Mouse (Mus musculus) forebrain, embryonic 13.5 days (tissue): Measurements from ENCODE around the gene Epb41. TPM values are rescaled to one million over a fixed set of nuclear protein-coding genes. Genes with fewer than 3 reads are reported as not detected.

Experiments used
- ATAC-seq: fragments of 200-750 bp; cut with Nextera tagmentation; 2 replicates; pipeline ENCODE4 v1.8.0; 2017
- H3K27ac ChIP-seq: fragments of 300-500 bp; sonication (generic); 2 replicates; pipeline ENCODE4 v1.5.1; 2015; ENCODE audit warnings: inconsistent platforms, mild to moderate bottlenecking, moderate library complexity
- H3K27me3 ChIP-seq: fragments of 300-500 bp; sonication (generic); 2 replicates; pipeline ENCODE4 v1.6.1; 2015; ENCODE audit warnings: mild to moderate bottlenecking, inconsistent platforms
- H3K36me3 ChIP-seq: fragments of 300-500 bp; sonication (generic); 2 replicates; pipeline ENCODE4 v1.6.1; 2015; ENCODE audit warnings: mild to moderate bottlenecking, inconsistent platforms; ENCODE audit not compliant: poor library complexity, severe bottlenecking
- H3K4me1 ChIP-seq: fragments of 300-500 bp; sonication (generic); 2 replicates; pipeline ENCODE4 v1.6.1; 2015; ENCODE audit warnings: inconsistent platforms
- H3K4me2 ChIP-seq: fragments of 300-500 bp; sonication (generic); 2 replicates; pipeline ENCODE4 v1.6.1; 2015; ENCODE audit warnings: inconsistent platforms, mild to moderate bottlenecking, moderate library complexity
- H3K4me3 ChIP-seq: fragments of 300-500 bp; sonication (generic); 2 replicates; pipeline ENCODE4 v1.5.1; 2015; ENCODE audit warnings: mild to moderate bottlenecking, inconsistent platforms
- H3K9ac ChIP-seq: fragments of 300-500 bp; sonication (generic); 2 replicates; pipeline ENCODE4 v1.6.1; 2015; ENCODE audit warnings: mild to moderate bottlenecking, inconsistent platforms
- H3K9me3 ChIP-seq: fragments of 300-500 bp; sonication (generic); replicated peaks from 2 replicates; pipeline ENCODE4 v1.6.1; 2016; ENCODE audit warnings: inconsistent platforms
- WGBS: fragments of 180-500 bp; shearing (Covaris S2); methylation state at CpG from one replicate; pipeline ENCODE4 v1.1.7; 2015; 5-methylcytosine and 5-hydroxymethylcytosine counted together
- polyA plus RNA-seq: library from polyadenylated mRNA; unstranded; fragments of >200 nt; fragmentation: Nextera tagmentation; extraction: Ambion mirVana; gene quantifications from 2 replicates; pipeline ENCODE4 v1.2.1, GENCODE M21; 2015

Epb41 gene
- polyA plus RNA-seq, 1 experiment from 2014 or later = 75.0 TPM

DNA sequence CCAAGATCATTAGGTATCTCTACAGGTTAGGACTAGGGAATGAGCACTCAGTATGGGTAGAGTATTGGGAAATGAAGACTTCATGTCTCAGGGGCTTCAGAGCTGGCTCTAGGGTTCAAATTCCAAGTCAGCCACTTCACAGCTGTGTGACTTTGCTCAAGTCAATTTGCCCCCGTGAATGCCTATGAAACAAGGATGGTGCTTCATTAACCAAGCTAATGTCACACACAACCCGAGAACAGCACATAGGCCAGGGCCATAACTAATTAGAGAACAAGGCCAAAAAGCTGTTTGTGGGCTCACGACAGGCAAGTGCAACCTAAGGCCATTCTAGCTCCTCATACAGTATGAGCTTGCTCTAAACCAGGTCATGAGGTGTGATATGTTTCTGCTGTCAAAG lies 3.0 kb downstream of the Epb41 start:
- H3K9ac ChIP-seq = no peak overlapping the region
- peaks cover 76% of the 10 kb centered on the region for H3K27me3 ChIP-seq
- H3K4me2 ChIP-seq = no peak overlapping the region
- no peak for ATAC-seq
- 80% methylated on average over 3 of the region's 3 CpGs for WGBS
- peaks cover 27% of the 10 kb centered on the region for H3K4me1 ChIP-seq
- H3K36me3 ChIP-seq = no peaks in the 10 kb centered on the region
- no peak overlapping the region for H3K27ac ChIP-seq
- H3K9me3 ChIP-seq = no peaks in the 10 kb centered on the region
- H3K4me3 ChIP-seq = no peak overlapping the region

DNA sequence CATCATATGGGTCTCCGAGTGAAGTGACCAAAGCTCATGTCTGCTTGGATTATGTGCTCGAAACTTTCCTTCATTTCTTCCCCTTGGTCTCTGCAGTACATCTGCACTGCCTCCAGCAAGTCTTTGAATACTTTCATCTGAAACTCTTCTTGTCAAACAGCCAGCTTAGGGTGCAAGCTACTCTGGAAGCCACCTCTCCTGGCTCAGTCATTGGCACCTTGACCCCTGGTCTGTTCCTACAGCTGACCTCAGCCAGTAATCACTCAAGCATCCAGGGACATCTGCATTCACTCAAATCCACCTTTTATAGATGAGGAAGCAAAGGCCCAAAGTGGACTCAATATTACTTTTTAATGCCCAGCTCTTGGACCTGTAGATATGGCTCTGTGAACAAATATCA lies 3.4 kb downstream of the Epb41 start:
- WGBS = 96% methylated on average over 2 of the region's 2 CpGs
- Histone ChIP-seq H3K27ac (no peak overlapping the region), H3K9me3 (no peaks in the 10 kb centered on the region), H3K4me1 (peaks cover 22% of the 10 kb centered on the region), H3K27me3 (peaks cover 74% of the 10 kb centered on the region), H3K4me2 (no peak overlapping the region), H3K4me3 (no peak overlapping the region), H3K36me3 (no peaks in the 10 kb centered on the region), H3K9ac (no peak overlapping the region)
- no peak for ATAC-seq

DNA sequence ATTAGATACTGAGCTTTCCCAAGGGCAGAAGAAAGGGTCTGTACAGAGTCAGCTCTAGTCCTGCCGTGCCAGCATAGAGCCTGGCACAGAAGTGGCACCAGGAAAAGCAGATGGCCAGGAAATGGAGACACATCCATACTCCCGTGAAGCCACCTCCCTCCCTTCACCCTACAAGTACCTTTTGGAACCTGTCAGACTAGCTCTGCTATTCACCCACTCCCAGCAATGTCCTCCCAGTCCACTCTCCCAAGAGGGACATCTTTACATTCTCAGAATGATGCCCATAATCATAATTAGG lies 7.2 kb downstream of the Epb41 start:
- H3K4me3 ChIP-seq = no peak overlapping the region
- no peak for ATAC-seq
- 75% methylated on average over 2 of the region's 2 CpGs for WGBS
- no peak overlapping the region for H3K4me2 ChIP-seq
- peaks cover 48% of the 10 kb centered on the region for H3K27me3 ChIP-seq
- H3K27ac ChIP-seq = no peak overlapping the region
- H3K9ac ChIP-seq = no peak overlapping the region
- H3K4me1 ChIP-seq = peaks cover 9% of the 10 kb centered on the region; the same call in 1 of the 2 replicates
- no peaks in the 10 kb centered on the region for H3K36me3 ChIP-seq
- no peaks in the 10 kb centered on the region for H3K9me3 ChIP-seq

DNA sequence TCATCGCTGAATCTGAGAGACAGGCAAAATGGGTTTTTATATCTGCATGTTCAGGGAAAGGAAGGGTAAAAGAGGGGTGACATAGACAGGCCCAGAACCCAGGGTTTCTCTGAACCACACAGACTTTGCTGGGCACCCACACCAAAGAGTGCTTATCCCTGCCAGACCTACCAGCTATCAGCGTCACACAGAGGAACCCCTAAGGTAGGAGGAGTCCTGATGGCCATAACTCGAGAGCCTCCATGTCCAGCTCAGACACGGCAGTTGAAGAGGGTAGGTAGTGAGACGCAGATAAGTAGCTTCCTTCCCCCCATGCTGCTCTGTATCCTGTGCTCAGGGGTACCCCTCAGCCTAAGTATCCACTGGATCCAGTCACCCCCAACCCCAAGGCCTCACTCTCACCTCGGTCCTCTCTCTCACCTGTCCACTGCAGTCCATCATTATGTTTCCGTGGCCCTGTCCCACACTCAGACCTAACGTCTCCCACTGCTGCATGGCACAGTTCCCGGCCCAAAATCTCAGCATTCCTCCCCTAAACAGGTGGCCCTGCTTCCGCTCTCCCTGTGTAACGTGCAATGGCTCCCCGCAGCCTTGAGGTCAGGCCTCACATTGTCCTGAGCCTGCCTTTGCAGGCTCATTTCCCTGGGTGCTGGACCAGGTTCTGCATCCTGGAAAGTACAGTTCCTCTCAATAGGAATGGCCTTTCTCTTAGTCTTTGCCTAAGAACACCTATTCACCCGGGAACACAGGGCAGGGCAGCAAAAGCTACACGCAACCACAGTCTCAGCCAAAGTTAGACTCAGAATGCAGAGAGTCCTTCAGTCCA lies 7.8 kb downstream of the Epb41 start:
- 90% methylated on average over 14 of the region's 14 CpGs for WGBS
- Histone ChIP-seq H3K9ac (no peak overlapping the region), H3K27me3 (peaks cover 43% of the 10 kb centered on the region), H3K4me3 (no peak overlapping the region), H3K9me3 (no peaks in the 10 kb centered on the region), H3K27ac (no peak overlapping the region), H3K36me3 (no peaks in the 10 kb centered on the region), H3K4me1 (peaks cover 9% of the 10 kb centered on the region; the same call in 1 of the 2 replicates), H3K4me2 (no peak overlapping the region)
- ATAC-seq = no peak

DNA sequence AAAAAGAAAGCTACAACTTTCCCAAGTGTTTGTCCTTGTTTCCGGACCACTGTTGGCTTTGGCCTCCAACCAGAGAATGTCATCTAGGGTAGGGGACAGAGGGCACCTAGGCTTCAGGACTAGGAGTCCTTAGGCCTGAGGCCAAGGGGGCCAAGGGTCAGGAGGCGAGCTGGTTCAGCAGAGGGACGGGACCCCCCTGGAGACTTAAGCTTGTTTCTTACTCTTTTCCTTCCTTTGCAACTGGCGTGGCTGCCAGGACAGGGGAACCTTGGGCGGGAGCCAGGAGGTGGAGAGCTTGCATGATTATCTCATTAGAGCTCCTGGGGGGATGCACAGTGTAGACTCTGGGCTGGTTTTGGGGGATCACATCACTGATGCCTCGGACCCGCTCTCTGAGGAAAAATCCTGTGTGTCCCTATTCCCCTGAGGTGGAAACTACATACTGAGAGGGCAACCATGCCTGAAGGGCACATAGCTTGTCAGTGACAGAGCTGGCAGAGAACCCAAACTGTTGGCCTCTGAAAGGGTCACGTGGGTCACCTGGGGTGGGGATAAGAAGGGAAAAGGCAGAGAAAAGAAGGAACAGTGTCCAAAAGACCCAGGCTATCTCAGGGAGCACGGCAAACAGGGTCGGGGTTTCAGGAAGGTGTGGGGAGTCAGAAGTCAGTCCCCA lies 8.9 kb downstream of the Epb41 start:
- Histone ChIP-seq H3K27me3 (peaks cover 32% of the 10 kb centered on the region), H3K9ac (no peak overlapping the region), H3K36me3 (no peaks in the 10 kb centered on the region), H3K4me2 (no peak overlapping the region), H3K27ac (no peak overlapping the region), H3K4me3 (no peak overlapping the region), H3K4me1 (peaks cover 9% of the 10 kb centered on the region; the same call in 1 of the 2 replicates), H3K9me3 (no peaks in the 10 kb centered on the region)
- no peak for ATAC-seq
- 53% methylated on average over 10 of the region's 10 CpGs for WGBS

DNA sequence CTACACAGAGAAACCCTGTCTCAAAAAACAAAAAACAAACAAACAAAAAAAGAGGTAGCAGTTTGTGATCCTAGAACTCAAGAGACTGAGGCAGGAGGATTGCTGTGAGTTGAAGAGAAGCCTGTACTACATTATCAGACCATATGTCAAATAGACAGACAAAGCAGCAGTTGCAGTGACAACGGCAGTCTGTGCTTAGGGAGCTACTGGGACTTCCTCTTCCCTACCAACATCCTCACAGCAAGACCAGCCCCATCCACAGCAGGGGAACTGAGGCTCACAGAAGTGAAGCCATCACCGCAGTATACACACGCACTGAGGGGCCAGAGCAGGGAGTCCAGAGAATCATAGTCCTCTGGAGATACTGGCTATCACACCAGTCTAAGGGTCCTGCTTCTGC lies 9.5 kb downstream of the Epb41 start:
- WGBS = 85% methylated on average over 3 of the region's 3 CpGs
- H3K9ac ChIP-seq = no peak overlapping the region

DNA sequence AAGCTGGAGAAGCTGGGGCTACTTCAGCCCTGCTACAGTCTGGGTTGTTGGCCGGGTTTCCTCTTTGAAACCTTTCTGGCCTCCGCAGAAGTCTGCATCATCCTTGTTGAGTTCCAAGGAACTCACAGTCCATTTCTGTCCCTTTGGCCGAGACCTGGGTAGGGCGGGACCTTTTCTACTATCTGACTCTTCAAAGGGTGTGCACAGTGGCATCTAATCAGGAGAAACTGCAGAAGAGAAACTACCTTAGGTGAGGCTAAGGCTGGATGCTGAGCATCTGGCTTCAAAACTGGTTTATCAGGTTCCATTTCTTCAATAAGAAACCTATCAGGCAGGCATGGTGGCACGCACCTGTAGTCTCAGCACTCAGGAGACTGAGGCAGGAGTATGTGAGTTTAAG lies 10.6 kb downstream of the Epb41 start:
- Histone ChIP-seq H3K36me3 (no peaks in the 10 kb centered on the region), H3K9ac (no peak overlapping the region), H3K9me3 (no peaks in the 10 kb centered on the region), H3K4me3 (no peak overlapping the region), H3K27me3 (peaks cover 26% of the 10 kb centered on the region), H3K27ac (no peak overlapping the region), H3K4me2 (no peak overlapping the region), H3K4me1 (peaks cover 9% of the 10 kb centered on the region; the same call in 1 of the 2 replicates)
- WGBS = 90% methylated on average over 5 of the region's 5 CpGs
- no peak for ATAC-seq

More for the DNA sequence above, 9.5 kb downstream of the Epb41 start:
- Histone ChIP-seq H3K27ac (no peak overlapping the region), H3K9me3 (no peaks in the 10 kb centered on the region), H3K4me3 (no peak overlapping the region), H3K4me1 (peaks cover 9% of the 10 kb centered on the region; the same call in 1 of the 2 replicates), H3K4me2 (no peak overlapping the region), H3K36me3 (no peaks in the 10 kb centered on the region), H3K27me3 (peaks cover 27% of the 10 kb centered on the region)
- ATAC-seq = no peak

DNA sequence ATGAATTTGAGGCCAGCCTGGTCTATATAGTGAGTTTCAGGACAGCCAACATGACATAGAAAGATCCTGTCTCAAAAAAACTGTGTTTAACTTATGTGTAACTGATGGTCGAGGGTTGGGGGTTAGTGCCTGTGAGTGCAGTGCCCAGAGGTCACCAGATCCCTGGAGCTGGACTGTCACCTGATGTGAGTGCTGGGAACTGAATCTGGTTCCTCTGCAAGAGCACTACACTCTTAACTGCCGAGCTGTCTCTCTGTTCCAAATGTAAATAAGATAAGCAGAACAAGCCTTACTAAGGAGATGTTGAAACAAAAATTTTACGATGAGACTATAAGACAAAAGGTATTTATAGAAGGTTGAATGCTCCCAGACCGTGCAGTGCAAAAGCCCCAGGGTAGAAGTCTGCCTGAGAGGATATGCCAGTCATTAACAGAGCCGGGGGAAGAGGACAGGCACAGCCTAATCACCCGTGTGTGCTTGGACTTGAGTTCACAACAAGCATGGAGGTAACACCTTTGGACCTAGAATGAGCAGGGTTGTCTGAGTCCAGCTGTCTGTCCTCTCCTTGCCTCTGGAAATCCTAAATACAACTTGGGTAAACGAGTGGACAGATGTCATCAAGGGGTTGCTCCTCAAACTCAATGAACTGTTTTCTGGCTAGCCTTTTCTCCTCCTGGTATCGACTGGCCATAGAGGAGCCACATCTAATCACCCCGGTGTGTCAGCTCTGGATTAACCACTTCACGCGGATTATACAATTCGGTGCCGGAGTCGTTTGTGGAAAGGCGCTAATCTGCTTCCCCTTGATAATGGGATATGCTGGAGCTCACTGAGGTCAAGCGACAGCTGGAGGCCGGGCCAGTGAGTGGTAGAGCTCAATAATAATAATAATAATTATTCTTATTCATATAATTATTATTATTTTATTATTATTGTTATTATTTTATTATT lies 11.9 kb downstream of the Epb41 start:
- Histone ChIP-seq H3K9me3 (no peaks in the 10 kb centered on the region), H3K27ac (no peak overlapping the region), H3K9ac (no peak overlapping the region), H3K4me2 (no peak overlapping the region), H3K4me1 (peaks cover 9% of the 10 kb centered on the region; the same call in 1 of the 2 replicates), H3K27me3 (peaks cover 22% of the 10 kb centered on the region), H3K36me3 (no peaks in the 10 kb centered on the region), H3K4me3 (no peak overlapping the region)
- ATAC-seq = no peak
- WGBS = 72% methylated on average over 17 of the region's 17 CpGs

DNA sequence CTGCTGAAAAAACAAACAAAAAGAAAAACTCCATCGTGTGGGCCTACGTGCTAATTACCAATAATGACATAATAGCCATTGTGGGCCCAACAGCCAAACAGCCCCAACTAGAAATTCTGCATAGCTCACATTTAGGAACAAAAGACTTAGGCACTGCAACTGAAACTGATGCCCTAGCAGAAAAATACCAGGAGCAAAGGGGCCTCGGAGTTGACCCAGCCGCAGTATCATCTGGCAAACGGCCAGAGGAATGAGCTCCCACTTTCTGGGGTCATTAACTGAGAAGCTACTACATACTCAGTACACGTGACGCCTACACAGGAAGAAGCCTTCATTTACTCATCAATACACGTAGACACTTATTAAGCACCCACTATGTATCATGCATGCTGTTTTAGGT lies 12.8 kb downstream of the Epb41 start:
- Histone ChIP-seq H3K9ac (no peak overlapping the region), H3K27ac (no peak overlapping the region), H3K27me3 (peaks cover 20% of the 10 kb centered on the region), H3K9me3 (no peaks in the 10 kb centered on the region), H3K4me2 (no peak overlapping the region), H3K36me3 (no peaks in the 10 kb centered on the region), H3K4me3 (no peak overlapping the region), H3K4me1 (peaks cover 9% of the 10 kb centered on the region; the same call in 1 of the 2 replicates)
- no peak for ATAC-seq
- WGBS = 64% methylated on average over 8 of the region's 8 CpGs

DNA sequence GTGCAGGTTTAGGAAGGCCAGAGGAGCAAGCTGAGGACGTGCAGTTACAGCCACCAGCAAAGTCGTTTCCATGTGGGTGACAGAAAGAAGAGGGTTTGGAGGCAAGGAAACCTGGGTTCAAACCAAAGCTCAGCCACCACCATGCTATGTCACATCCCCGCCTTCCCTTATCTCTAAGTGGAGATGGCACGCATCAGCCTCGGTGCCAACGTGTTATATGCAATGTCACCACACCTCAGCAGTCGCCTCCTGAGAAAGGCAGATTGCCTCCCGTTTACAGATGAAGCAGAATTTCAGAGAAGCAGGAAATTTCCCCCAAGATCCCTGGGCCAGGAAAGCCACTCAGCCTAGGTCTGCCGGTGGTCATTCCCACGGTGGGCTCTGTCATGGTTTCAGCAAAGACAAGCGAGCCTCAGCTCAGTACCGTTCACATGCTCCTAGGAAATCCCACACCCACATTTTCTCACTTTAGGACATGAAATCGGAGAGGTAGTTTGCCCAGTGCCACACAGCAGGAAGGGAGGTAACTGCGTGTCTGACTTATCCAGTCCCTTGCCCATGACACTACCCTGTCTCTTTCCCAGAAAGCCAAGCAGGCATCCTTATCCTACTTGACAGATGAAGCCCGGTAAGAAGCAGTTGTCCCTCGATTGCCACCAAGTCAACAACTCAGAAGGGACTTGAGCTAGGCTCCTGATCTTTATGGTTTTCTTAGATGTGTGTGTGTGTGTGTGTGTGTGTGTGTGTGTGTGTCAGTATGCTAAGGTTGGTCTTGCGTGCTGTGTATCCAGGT lies 14.9 kb downstream of the Epb41 start:
- Histone ChIP-seq H3K4me1 (no peaks in the 10 kb centered on the region), H3K9ac (no peak overlapping the region), H3K4me3 (no peak overlapping the region), H3K27me3 (peaks cover 12% of the 10 kb centered on the region; the same call in 1 of the 2 replicates), H3K4me2 (no peak overlapping the region), H3K27ac (no peak overlapping the region), H3K36me3 (no peaks in the 10 kb centered on the region), H3K9me3 (no peaks in the 10 kb centered on the region)
- 77% methylated on average over 17 of the region's 17 CpGs for WGBS
- no peak for ATAC-seq

DNA sequence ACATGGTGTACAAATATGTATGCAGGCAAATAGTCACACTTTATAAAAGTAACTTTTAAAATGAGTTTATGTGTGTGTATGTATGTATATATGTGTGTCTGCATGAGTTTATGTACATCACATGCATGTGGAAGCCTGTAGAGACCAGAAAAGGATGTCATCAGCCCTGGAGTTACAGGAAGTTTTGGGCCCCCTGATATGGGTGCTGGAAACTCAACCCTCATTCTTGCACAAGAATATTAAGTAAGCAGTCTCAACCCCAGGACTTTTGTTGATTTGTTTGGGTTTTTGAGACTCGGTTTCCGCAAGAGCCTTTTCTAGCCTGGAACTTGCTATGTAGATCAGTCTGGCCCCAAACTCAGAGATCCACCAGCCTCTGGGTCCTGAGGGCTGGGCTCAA lies 15.6 kb downstream of the Epb41 start:
- Histone ChIP-seq H3K9ac (no peak overlapping the region), H3K36me3 (no peaks in the 10 kb centered on the region), H3K4me2 (no peak overlapping the region), H3K9me3 (no peaks in the 10 kb centered on the region), H3K4me3 (no peak overlapping the region), H3K4me1 (no peaks in the 10 kb centered on the region), H3K27me3 (peaks cover 10% of the 10 kb centered on the region; the same call in 1 of the 2 replicates), H3K27ac (no peak overlapping the region)
- 90% methylated on average over 2 of the region's 2 CpGs for WGBS
- no peak for ATAC-seq
